Mouse (Mus musculus): ENCODE measurements around the gene Pcdh9.

DNA sequence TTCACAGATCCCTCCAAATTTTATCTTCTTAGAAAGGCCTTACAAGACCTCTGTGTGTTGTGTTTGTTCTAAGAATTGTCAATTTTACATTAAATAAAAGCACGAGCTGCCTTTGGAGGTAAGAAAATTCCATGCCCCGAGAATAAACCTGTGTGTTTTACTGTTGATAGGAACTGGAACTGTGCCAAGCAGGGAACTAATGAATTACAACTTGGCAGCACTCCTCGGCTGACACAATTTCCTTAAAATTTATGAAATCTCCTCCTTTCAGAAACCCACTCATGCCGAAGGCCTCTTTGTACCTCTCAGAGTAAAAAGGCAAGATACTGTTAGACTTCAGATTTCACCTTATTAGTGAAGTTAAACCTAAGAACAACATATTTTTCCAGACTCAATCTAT is 72.9 kb downstream of the Pcdh9 start:
- TF ChIP-seq CTCF (IDR thresholded peaks at IDR 0.05; ENCODE audit: borderline replicate concordance, extremely low read depth, insufficient read depth, insufficient read length): no peak
- no peak for TF ChIP-seq POLR2A (IDR thresholded peaks at IDR 0.05; ENCODE audit: borderline replicate concordance, extremely low read depth, insufficient read depth, insufficient read length, poor library complexity, severe bottlenecking)

Measured in brain, embryonic 14.5 days (tissue).